Mouse (Mus musculus) CH12.LX (cell line): ENCODE measurements around the gene Slfn2. TPM values are rescaled to one million over a fixed set of nuclear protein-coding genes. Genes with fewer than 3 reads are reported as not detected.
A peak's percentile ranks its signal among the peaks of the same experiment; 100 is the strongest.

Experiments used
- DNase-seq: peaks from one replicate; pipeline ENCODE4 v3.0.0-alpha.2; 2013; ENCODE audit errors: extremely low read depth
- H3K27ac ChIP-seq: 2 replicates; pipeline ENCODE4 v1.5.1; 2012; ENCODE audit warnings: low read depth, mild to moderate bottlenecking, control low read depth, moderate library complexity; ENCODE audit not compliant: insufficient read depth
- H3K27me3 ChIP-seq: replicated peaks from 2 replicates; pipeline ENCODE3; 2012; ENCODE audit warnings: inconsistent platforms
- H3K36me3 ChIP-seq, 2 experiments: replicated peaks in 1 of 2; 2 replicates each; pipeline versions ENCODE3 to v1.6.1; 2012; ENCODE audit warnings: inconsistent platforms in 1 of 2, low read length in 1 of 2, mild to moderate bottlenecking in 1 of 2, mixed read lengths in 1 of 2, moderate library complexity in 1 of 2; ENCODE audit not compliant: control insufficient read depth in 1 of 2, insufficient read depth in 1 of 2
- H3K4me1 ChIP-seq, 2 experiments: 2 replicates each; pipeline ENCODE4 v1.6.1; 2012; ENCODE audit warnings: inconsistent platforms in 1 of 2, moderate library complexity in 1 of 2; ENCODE audit not compliant: insufficient read depth in 2 of 2, control insufficient read depth in 1 of 2
- H3K4me2 ChIP-seq: 2 replicates; pipeline ENCODE4 v1.6.1; 2012; ENCODE audit warnings: low read depth, mild to moderate bottlenecking, control low read depth; ENCODE audit not compliant: poor library complexity, insufficient read depth, severe bottlenecking
- H3K4me3 ChIP-seq, 3 experiments: fragments of 150-350 bp in 1 of 3; sonication (generic) in 1 of 3; replicated peaks in 1 of 3; 2 replicates each; pipeline versions ENCODE3 to v1.5.1; 2011 to 2012; ENCODE audit warnings: low read depth in 2 of 3, low read length in 2 of 3, mild to moderate bottlenecking in 2 of 3, moderate library complexity in 2 of 3, control low read depth in 1 of 3, improper control_type of control experiment in 1 of 3, inconsistent platforms in 1 of 3, mixed read lengths in 1 of 3; ENCODE audit not compliant: poor library complexity in 1 of 3
- H3K79me2 ChIP-seq: replicated peaks from 2 replicates; pipeline ENCODE4 v1.6.1; 2012; ENCODE audit warnings: mild to moderate bottlenecking, moderate library complexity; ENCODE audit not compliant: control insufficient read depth, poor library complexity, insufficient read depth, severe bottlenecking; ENCODE audit errors: extremely low read depth
- H3K9ac ChIP-seq: 2 replicates; pipeline ENCODE4 v1.6.1; 2012; ENCODE audit warnings: low read depth, mild to moderate bottlenecking, control low read depth, moderate library complexity; ENCODE audit not compliant: insufficient read depth
- H3K9me3 ChIP-seq: replicated peaks from 2 replicates; pipeline ENCODE3; 2012; ENCODE audit warnings: low read length, inconsistent platforms, mixed read lengths
- BHLHE40 ChIP-seq: IDR thresholded peaks from 2 replicates; pipeline ENCODE4 v1.6.1; 2011; ENCODE audit warnings: mild to moderate bottlenecking, low read depth, low read length, improper control_type of control experiment
- CHD1 ChIP-seq: IDR thresholded peaks from 2 replicates; pipeline ENCODE4 v1.6.1; 2012; ENCODE audit warnings: low read depth, low read length, improper control_type of control experiment, inconsistent platforms
- CTCF ChIP-seq, 2 experiments: IDR thresholded peaks in 1 of 2; conservative IDR thresholded peaks in 1 of 2; 2 replicates each; pipeline ENCODE4 v1.5.1; 2011 to 2012; ENCODE audit warnings: low read depth in 2 of 2, low read length in 2 of 2, improper control_type of control experiment in 1 of 2, inconsistent platforms in 1 of 2, mild to moderate bottlenecking in 1 of 2, moderate library complexity in 1 of 2
- E2F4 ChIP-seq: IDR thresholded peaks from 2 replicates; pipeline ENCODE4 v1.6.1; 2011; ENCODE audit warnings: low read depth, low read length, improper control_type of control experiment; ENCODE audit not compliant: insufficient replicate concordance
- ELF1 ChIP-seq: IDR thresholded peaks from 2 replicates; pipeline ENCODE4 v1.6.1; 2014; ENCODE audit warnings: low read depth, mild to moderate bottlenecking, inconsistent platforms, low read length, improper control_type of control experiment
- EP300 ChIP-seq: IDR thresholded peaks from 2 replicates; pipeline ENCODE4 v1.6.1; 2011; ENCODE audit warnings: low read length, improper control_type of control experiment
- ETS1 ChIP-seq: conservative IDR thresholded peaks from 2 replicates; pipeline ENCODE4 v1.6.1; 2012; ENCODE audit warnings: low read depth, mild to moderate bottlenecking, inconsistent platforms, low read length, improper control_type of control experiment, moderate library complexity
- HCFC1 ChIP-seq: IDR thresholded peaks from 2 replicates; pipeline ENCODE4 v1.6.1; 2012; ENCODE audit warnings: low read depth, mild to moderate bottlenecking, inconsistent platforms, low read length, improper control_type of control experiment
- IRF4 ChIP-seq: IDR thresholded peaks from 2 replicates; pipeline ENCODE4 v1.6.1; 2014; ENCODE audit warnings: low read depth, mild to moderate bottlenecking, inconsistent platforms, low read length, improper control_type of control experiment
- JUN ChIP-seq: IDR thresholded peaks from 2 replicates; pipeline ENCODE4 v1.6.1; 2011; ENCODE audit warnings: low read depth, mild to moderate bottlenecking, low read length, improper control_type of control experiment, moderate library complexity; ENCODE audit not compliant: insufficient read depth
- JUND ChIP-seq: conservative IDR thresholded peaks from 2 replicates; pipeline ENCODE4 v1.6.1; 2011; ENCODE audit warnings: low read depth, low read length, improper control_type of control experiment
- MAFK ChIP-seq: IDR thresholded peaks from 2 replicates; pipeline ENCODE4 v1.6.1; 2011; ENCODE audit warnings: low read length, improper control_type of control experiment; ENCODE audit not compliant: insufficient replicate concordance
- MAZ ChIP-seq: IDR thresholded peaks from 2 replicates; pipeline ENCODE4 v1.6.1; 2012; ENCODE audit warnings: low read depth, mild to moderate bottlenecking, inconsistent platforms, low read length, improper control_type of control experiment, moderate library complexity
- MEF2A ChIP-seq: IDR thresholded peaks from 2 replicates; pipeline ENCODE4 v1.6.1; 2014; ENCODE audit warnings: low read depth, mild to moderate bottlenecking, inconsistent platforms, low read length, improper control_type of control experiment, borderline replicate concordance
- MYC ChIP-seq: IDR thresholded peaks from 2 replicates; pipeline ENCODE4 v1.6.1; 2011; ENCODE audit warnings: low read depth, mild to moderate bottlenecking, improper control_type of control experiment, low read length
- NELFE ChIP-seq: IDR thresholded peaks from 2 replicates; pipeline ENCODE4 v1.6.1; 2011; ENCODE audit warnings: low read depth, low read length, improper control_type of control experiment
- NRF1 ChIP-seq: IDR thresholded peaks from 2 replicates; pipeline ENCODE4 v1.6.1; 2014; ENCODE audit warnings: low read depth, mild to moderate bottlenecking, inconsistent platforms, low read length, improper control_type of control experiment, moderate library complexity
- PAX5 ChIP-seq: IDR thresholded peaks from 2 replicates; pipeline ENCODE4 v1.6.1; 2012; ENCODE audit warnings: low read length, inconsistent platforms, mixed read lengths
- POLR2A ChIP-seq: IDR thresholded peaks from 2 replicates; pipeline ENCODE4 v1.6.1; 2011; ENCODE audit warnings: low read depth, mild to moderate bottlenecking, improper control_type of control experiment, low read length
- SIN3A ChIP-seq: IDR thresholded peaks from 2 replicates; pipeline ENCODE4 v1.6.1; 2012; ENCODE audit warnings: low read length, improper control_type of control experiment, inconsistent platforms
- SMC3 ChIP-seq: IDR thresholded peaks from 2 replicates; pipeline ENCODE4 v1.6.1; 2011; ENCODE audit warnings: low read depth, low read length, improper control_type of control experiment
- TBP ChIP-seq: conservative IDR thresholded peaks from 2 replicates; pipeline ENCODE4 v1.6.1; 2011; ENCODE audit warnings: low read depth, low read length, improper control_type of control experiment
- TCF12 ChIP-seq: IDR thresholded peaks from 2 replicates; pipeline ENCODE4 v1.6.1; 2014; ENCODE audit warnings: low read depth, mild to moderate bottlenecking, inconsistent platforms, low read length, improper control_type of control experiment
- UBTF ChIP-seq: IDR thresholded peaks from 2 replicates; pipeline ENCODE4 v1.6.1; 2012; ENCODE audit warnings: low read depth, mild to moderate bottlenecking, inconsistent platforms, low read length, improper control_type of control experiment, moderate library complexity
- ZC3H11A ChIP-seq: IDR thresholded peaks from 2 replicates; pipeline ENCODE4 v1.6.1; 2012; ENCODE audit warnings: low read depth, mild to moderate bottlenecking, inconsistent platforms, low read length, improper control_type of control experiment
- ZNF384 ChIP-seq: IDR thresholded peaks from 2 replicates; pipeline ENCODE4 v1.6.1; 2012; ENCODE audit warnings: low read depth, low read length, improper control_type of control experiment, inconsistent platforms
- dilution Hi-C: fragments of 300-500 bp; cut with MboI; formaldehyde crosslinking; loops from 2 replicates; pipeline ENCODE4 v1.14.3; 2020; ENCODE audit warnings: low sequenced_read_pairs; ENCODE audit not compliant: extremely low pct_unique_long_range_greater_than_20kb, extremely low pct_ligation_motif_present
- in situ Hi-C: fragments of 300-500 bp; cut with MboI; formaldehyde crosslinking; loops from 3 replicates; pipeline ENCODE4 v1.14.3; 2019; ENCODE audit warnings: low sequenced_read_pairs, low pct_ligation_motif_present, low pct_unique_long_range_greater_than_20kb, mixed read lengths
- polyA plus RNA-seq: library from polyadenylated mRNA; unstranded; fragments of >175 nt; gene quantifications from 2 replicates; pipeline ENCODE4 v1.2.1, GENCODE M21; 2012; ENCODE audit warnings: low read depth; ENCODE audit not compliant: insufficient read length
- total RNA-seq, 2 experiments: library from RNA; depleted of rRNA; stranded (reverse); fragments of 300-350 nt in 1 of 2; fragments of >200 nt in 1 of 2; gene quantifications; 2 replicates each; pipeline ENCODE4 v1.2.3; 2012 to 2014

The Slfn2 gene
- total and polyA plus RNA-seq, 3 experiments: 112 to 241 (median 209) TPM

DNA sequence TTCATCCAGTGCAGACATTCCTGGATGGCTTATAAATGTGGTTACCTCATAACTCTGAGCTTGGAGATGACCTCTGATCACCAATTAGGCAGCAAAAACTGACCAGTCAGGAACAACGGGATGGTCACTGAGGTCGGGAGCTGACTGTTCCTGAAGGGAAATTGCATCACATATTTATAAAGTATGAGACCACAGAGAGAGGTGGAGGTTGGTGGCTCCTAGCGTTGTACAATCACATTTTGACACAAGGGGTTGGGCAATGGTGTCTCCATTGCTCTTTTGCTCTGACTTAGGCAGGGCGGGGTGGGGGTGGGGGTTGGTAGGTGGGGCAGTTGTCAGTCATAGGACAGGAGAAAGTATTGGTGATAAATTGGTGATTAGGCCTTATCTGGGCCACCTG lies 1.8 kb upstream of the Slfn2 start:
- peaks cover 3% of the 10 kb centered on the region for H3K9me3 ChIP-seq
- H3K36me3 ChIP-seq: peaks cover 4 to 15% of the 10 kb centered on the region in 2 experiments
- peak overlapping the region; percentile 44; the same call in 1 of the 2 replicates for H3K9ac ChIP-seq
- dilution Hi-C loops (no loop called here), in situ Hi-C loops (no loop called here)
- H3K4me1 ChIP-seq: peaks cover 29 to 56% of the 10 kb centered on the region in 2 experiments
- H3K4me3 ChIP-seq: no peak overlapping the region
- no peaks in the 10 kb centered on the region for H3K27me3 ChIP-seq
- peaks cover 35% of the 10 kb centered on the region for H3K79me2 ChIP-seq
- no peak for DNase-seq
- 0 out of 2 replicates have a peak overlapping the region, but pooled peaks have one; percentile 62 for H3K4me2 ChIP-seq
- TF ChIP-seq JUN: no peak
- TF ChIP-seq E2F4: no peak
- TF ChIP-seq SMC3: no peak
- TF ChIP-seq UBTF: no peak
- H3K27ac ChIP-seq: peak overlapping the region; percentile 88

GRCm38 (mm10) chr11:83063941-83064349 lies 967 bp upstream of the Slfn2 start:
- TF ChIP-seq MEF2A (peak; percentile 92), MYC (peak; percentile 90), TBP (peak; percentile 92), POLR2A (peak; percentile 59), ZC3H11A (no peak), UBTF (no peak), EP300 (peak; percentile 98), CTCF (conservative IDR thresholded peaks at IDR 0.05 in 1 of 2, IDR thresholded peaks at IDR 0.05 in 1 of 2; ENCODE audit: low read depth in 2 of 2, low read length in 2 of 2) (no peak), PAX5 (no peak), BHLHE40 (peak; percentile 87), IRF4 (peak; percentile 84), ZNF384 (no peak), NRF1 (0 out of 2 replicates have a peak, but pooled peaks have one; percentile 17), SMC3 (0 out of 2 replicates have a peak, but pooled peaks have one; percentile 3), NELFE (peak; percentile 50; the same call in 1 of the 2 replicates), CHD1 (no peak), JUN (peak; percentile 91), JUND (peak; percentile 96), SIN3A (peak; percentile 86; the same call in 1 of the 2 replicates), ETS1 (peak; percentile 93), HCFC1 (peak; percentile 29; the same call in 1 of the 2 replicates), MAFK (peak; percentile 54; the same call in 1 of the 2 replicates), ELF1 (0 out of 2 replicates have a peak, but pooled peaks have one; percentile 30), TCF12 (peak; percentile 74), MAZ (peak; percentile 61; the same call in 1 of the 2 replicates)
- in situ Hi-C loops: no loop called here
- DNase-seq: peak; percentile 83
- Histone ChIP-seq H3K27ac (peak overlapping the region; percentile 88), H3K9me3 (peaks cover 7% of the 10 kb centered on the region), H3K79me2 (peaks cover 43% of the 10 kb centered on the region), H3K36me3 (peaks cover 11 to 22% of the 10 kb centered on the region in 2 experiments), H3K4me2 (peak overlapping the region; percentile 95), H3K4me3 (peak overlapping the region in 1 of 3 experiments; percentile 98), H3K9ac (peak overlapping the region; percentile 98), H3K27me3 (no peaks in the 10 kb centered on the region), H3K4me1 (peaks cover 29 to 61% of the 10 kb centered on the region in 2 experiments)
- dilution Hi-C loops: no loop called here
